Mouse (Mus musculus): ENCODE data around the gene Mdfi.

Gene Mdfi

GRCm38 (mm10) chr17:47834482-47834767 lies at the start of gene Mdfi:
Gene Mdfi (minus strand): TSS chr17:47834691.
- TF ChIP-seq GATA4 (IDR thresholded peaks at IDR 0.05; ENCODE audit: insufficient replicate concordance, low read length): no peak

GRCm38 (mm10) chr17:47883099-47883498 lies 48.6 kb upstream of the Mdfi start:
- TF ChIP-seq GATA4 (IDR thresholded peaks at IDR 0.05; ENCODE audit: insufficient replicate concordance, low read length): no peak

DNA sequence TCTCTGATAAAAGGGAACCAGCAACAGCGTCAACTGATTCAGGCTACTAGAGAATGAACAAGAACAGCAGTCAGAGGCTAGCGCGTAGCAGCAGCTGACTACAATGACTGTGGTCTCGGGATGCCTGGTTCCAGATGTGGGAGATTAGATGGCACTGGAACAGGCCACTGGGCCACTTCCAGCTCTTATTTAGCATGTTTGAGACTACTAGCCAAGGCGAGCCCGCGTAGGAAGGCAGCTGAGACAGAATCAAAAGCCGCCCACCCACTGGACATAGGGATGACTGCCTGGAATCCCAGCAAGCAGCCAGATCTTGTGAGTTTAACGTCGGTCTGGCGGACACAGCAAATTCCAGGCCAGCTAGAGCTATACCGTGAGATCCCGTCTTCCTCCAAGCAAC lies 46.8 kb upstream of the Mdfi start:
- TF ChIP-seq GATA4 (IDR thresholded peaks at IDR 0.05; ENCODE audit: insufficient replicate concordance, low read length): no peak

DNA sequence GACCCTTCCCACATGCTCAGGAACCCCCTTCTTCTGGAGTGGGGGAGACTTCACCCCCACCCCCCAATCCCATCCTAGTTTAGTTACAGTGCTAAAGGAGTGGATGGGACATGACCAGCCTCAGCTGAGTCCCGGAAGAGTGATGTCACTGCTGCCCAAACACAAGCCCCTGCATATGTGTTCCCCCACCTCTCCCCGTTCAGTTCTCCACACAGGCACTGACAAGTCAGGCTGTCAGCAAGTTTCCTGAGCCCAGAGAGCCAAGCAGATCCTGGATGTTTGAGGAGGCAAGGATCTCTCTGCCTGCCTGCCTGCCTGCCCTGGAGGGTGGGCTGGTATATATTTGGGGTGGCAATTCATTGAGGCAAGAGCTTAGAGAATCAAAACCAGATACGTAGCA lies 44.7 kb upstream of the Mdfi start:
- no peak for TF ChIP-seq GATA4 (IDR thresholded peaks at IDR 0.05; ENCODE audit: insufficient replicate concordance, low read length)

DNA sequence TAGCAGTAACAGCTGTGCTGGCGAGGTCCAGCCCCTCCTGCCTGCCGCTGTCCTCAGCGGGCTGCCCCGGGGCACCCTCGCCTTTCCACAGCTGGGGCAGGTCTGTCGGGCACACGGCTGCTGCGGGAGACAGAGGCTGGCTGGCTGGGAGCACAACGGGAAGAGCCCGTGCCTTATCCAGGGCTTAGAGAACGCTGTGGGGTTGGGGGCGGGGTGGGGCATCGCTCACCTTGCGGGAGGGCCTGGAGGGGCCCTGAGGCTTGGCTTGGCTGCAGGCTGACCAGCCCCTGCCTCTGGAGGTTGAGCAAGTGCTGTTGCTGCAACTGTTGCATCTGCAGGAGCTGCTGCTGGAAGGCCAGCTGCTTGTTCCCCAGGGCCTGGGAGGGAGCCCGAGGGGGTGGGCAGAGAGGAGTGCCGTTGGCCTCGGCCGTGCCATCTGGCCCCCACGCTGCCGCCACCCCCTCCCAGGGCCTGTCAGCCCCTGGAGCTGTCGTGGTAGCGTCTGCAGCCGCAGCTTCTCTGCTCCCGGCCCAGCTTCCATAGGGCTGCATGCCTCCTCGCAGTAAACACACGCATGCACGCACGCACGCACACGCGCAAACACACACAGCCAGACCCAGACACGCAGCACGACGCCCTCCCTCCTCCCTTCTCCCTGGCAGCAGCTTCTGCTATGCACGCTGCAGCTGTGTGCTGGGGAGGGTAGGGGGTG lies 44.0 kb upstream of the Mdfi start:
- TF ChIP-seq GATA4 (IDR thresholded peaks at IDR 0.05; ENCODE audit: insufficient replicate concordance, low read length): no peak

DNA sequence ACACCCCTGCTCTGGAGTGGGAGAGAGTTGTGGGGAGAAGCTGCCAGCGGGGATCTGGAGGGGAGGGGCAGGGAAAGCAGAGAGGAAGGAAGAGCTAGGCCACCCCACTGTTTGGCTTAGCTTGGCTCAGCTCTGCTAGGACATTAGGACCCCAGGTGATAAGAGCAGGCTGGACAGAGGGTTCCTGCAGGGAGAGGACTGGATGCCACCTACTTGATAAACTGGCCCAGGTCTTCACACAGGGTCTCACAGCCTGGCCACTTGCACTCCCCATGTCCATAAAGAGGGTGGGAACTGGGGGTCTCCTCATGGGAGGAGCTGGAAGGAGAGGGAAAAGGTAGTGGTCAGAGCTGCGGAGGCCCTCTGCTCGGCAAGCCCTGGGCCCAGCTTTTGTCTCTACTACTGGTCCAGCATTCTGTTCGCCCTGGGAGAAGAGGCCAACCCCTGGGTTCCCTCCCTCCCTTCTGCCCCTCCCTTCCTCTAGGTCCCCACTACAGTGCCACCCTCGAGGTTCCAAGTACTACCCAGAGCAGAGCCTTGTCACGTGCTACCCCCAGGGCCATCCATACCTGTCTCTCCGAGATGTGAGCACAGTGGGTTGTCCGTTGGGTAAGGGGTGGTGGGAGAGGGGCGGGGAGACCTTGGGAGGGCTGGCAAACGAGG lies 43.4 kb upstream of the Mdfi start:
- no peak for TF ChIP-seq GATA4 (IDR thresholded peaks at IDR 0.05; ENCODE audit: insufficient replicate concordance, low read length)

GRCm38 (mm10) chr17:47876776-47877714 lies 42.6 kb upstream of the Mdfi start:
- TF ChIP-seq GATA4 (IDR thresholded peaks at IDR 0.05; ENCODE audit: insufficient replicate concordance, low read length): no peak

GRCm38 (mm10) chr17:47873341-47873791 lies 38.9 kb upstream of the Mdfi start:
- no peak for TF ChIP-seq GATA4 (IDR thresholded peaks at IDR 0.05; ENCODE audit: insufficient replicate concordance, low read length)

DNA sequence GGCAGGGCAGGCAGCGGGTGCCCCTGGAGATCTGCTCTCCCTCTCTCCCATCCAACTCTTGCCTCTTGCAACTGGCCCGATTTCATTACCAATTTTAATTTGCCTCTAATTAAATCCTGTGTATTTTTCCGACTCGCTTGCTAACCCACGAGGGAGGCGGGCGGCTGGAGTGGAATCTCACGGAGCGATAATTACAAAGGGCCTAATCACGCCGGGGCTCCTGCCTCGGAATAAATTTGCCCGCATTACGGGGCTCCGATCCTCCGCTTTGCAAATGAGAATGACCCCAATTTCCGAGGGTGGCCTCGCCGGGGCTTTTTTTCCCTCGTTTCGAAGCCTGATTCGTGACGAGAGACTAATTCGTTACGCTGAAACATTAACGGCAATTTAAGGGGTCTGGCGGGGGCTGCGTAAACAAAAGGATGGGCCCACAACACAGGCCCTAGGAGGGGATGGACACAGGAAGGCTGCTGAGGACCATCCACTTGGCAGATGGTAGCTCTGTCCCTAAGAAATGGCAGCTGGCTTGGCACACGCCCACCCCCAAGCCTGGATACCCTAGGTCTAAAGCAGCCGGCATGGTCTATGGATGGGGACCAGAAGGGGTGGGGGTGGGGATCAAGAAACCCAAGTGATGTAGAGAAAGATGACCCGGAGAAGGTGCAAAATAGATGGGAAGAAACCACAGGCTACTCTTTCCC lies 38.0 kb upstream of the Mdfi start:
- no peak for TF ChIP-seq GATA4 (IDR thresholded peaks at IDR 0.05; ENCODE audit: insufficient replicate concordance, low read length)

- no peak for TF ChIP-seq GATA4 (IDR thresholded peaks at IDR 0.05; ENCODE audit: insufficient replicate concordance, low read length)
These were observed 35.4 kb upstream of the Mdfi start for GRCm38 (mm10) chr17:47869874-47870273.

DNA sequence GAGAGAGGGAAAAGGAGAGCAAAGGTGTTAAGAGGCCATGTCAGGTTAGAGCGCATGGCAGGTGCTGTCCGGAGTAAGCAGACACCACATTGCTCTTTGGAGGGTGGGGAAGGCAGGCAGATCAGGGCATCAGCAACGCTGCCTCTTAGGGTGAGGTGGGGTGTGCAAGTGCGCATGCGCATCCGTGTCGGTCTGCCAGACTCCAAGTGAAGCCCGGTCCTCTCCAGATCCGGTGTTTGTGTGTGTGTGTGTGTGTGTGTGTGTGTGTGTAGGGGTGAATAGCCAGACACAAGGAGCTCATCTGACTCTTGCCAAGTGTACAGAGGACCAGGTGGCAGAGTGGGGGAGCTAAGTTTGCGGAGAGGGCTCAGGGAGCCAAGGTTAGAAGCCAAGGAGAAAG lies 31.5 kb upstream of the Mdfi start:
- no peak for TF ChIP-seq GATA4 (IDR thresholded peaks at IDR 0.05; ENCODE audit: insufficient replicate concordance, low read length)

GRCm38 (mm10) chr17:47864496-47864895 lies 30.0 kb upstream of the Mdfi start:
- no peak for TF ChIP-seq GATA4 (IDR thresholded peaks at IDR 0.05; ENCODE audit: insufficient replicate concordance, low read length)

DNA sequence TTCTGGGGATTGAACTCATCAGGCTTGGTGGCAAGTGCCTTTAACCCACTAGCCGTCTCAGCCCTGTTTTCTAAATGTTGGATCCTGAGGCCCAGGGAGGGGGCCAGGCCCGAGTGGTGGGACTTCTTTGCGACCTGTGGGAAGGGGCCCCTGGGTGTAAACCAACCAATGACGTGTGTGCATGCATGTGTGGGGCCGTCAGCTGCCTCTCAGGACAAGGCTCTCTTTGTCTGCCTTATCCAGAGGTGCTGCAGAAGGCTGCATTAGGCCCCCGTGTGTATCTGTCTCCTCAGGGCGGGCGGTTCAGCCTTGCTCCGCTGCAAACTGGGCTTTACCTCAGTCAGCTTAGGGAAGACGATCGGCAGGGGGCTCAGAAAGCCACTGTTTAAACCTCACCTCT lies 28.9 kb upstream of the Mdfi start:
- no peak for TF ChIP-seq GATA4 (IDR thresholded peaks at IDR 0.05; ENCODE audit: insufficient replicate concordance, low read length)

GRCm38 (mm10) chr17:47863023-47863422 lies 28.5 kb upstream of the Mdfi start:
- no peak for TF ChIP-seq GATA4 (IDR thresholded peaks at IDR 0.05; ENCODE audit: insufficient replicate concordance, low read length)

GRCm38 (mm10) chr17:47855544-47855943 lies 21.1 kb upstream of the Mdfi start:
- TF ChIP-seq GATA4 (IDR thresholded peaks at IDR 0.05; ENCODE audit: insufficient replicate concordance, low read length): no peak

Measured in liver, adult (tissue).